Mouse (Mus musculus) midbrain, embryonic 16.5 days (tissue): ENCODE measurements around the gene Unc93a2. TPM values are rescaled to one million over a fixed set of nuclear protein-coding genes. Genes with fewer than 3 reads are reported as not detected.
"Not testable (repeated sequence)": the region's sequence is repeated elsewhere in the genome, so short reads cannot be mapped to it uniquely, and the experiment has no call there.

Source experiments
- ATAC-seq: fragments of 200-750 bp; cut with Nextera tagmentation; 2 replicates; pipeline ENCODE4 v1.8.0; 2017; ENCODE audit warnings: moderate TSS enrichment
- H3K27ac ChIP-seq: fragments of 300-500 bp; sonication (generic); 2 replicates; pipeline ENCODE4 v1.5.1; 2014; ENCODE audit warnings: mild to moderate bottlenecking, low read length, mixed read lengths
- H3K27me3 ChIP-seq: fragments of 300-500 bp; sonication (generic); 2 replicates; pipeline ENCODE4 v1.6.1; 2014; ENCODE audit warnings: low read depth, low read length, mixed read lengths; ENCODE audit not compliant: control insufficient read depth, insufficient read depth
- H3K36me3 ChIP-seq: fragments of 300-500 bp; sonication (generic); 2 replicates; pipeline ENCODE4 v1.6.1; 2014; ENCODE audit warnings: mild to moderate bottlenecking, low read length, moderate library complexity, mixed read lengths; ENCODE audit not compliant: control insufficient read depth, insufficient read depth
- H3K4me1 ChIP-seq: fragments of 300-500 bp; sonication (generic); 2 replicates; pipeline ENCODE4 v1.6.1; 2014; ENCODE audit warnings: mild to moderate bottlenecking, low read length, mixed read lengths; ENCODE audit not compliant: control insufficient read depth, insufficient read depth
- H3K4me2 ChIP-seq: fragments of 300-500 bp; sonication (generic); 2 replicates; pipeline ENCODE4 v1.6.1; 2014; ENCODE audit warnings: mild to moderate bottlenecking, low read length, mixed read lengths
- H3K4me3 ChIP-seq: fragments of 300-500 bp; sonication (generic); 2 replicates; pipeline ENCODE4 v1.5.1; 2014; ENCODE audit warnings: low read depth, mild to moderate bottlenecking, low read length, moderate library complexity, mixed read lengths
- H3K9ac ChIP-seq: fragments of 300-500 bp; sonication (generic); 2 replicates; pipeline ENCODE4 v1.6.1; 2014; ENCODE audit warnings: low read depth, low read length, mixed read lengths
- H3K9me3 ChIP-seq: fragments of 300-500 bp; sonication (generic); replicated peaks from 2 replicates; pipeline ENCODE4 v1.6.1; 2014; ENCODE audit warnings: mild to moderate bottlenecking, low read length, mixed read lengths; ENCODE audit not compliant: control insufficient read depth, poor library complexity, severe bottlenecking
- WGBS: fragments of 180-500 bp; shearing (Covaris S2); extraction: QIAGEN DNeasy Blood & Tissue Kit; methylation state at CpG from one replicate; pipeline ENCODE4 v1.1.7; 2014; 5-methylcytosine and 5-hydroxymethylcytosine counted together
- polyA plus RNA-seq: library from polyadenylated mRNA; unstranded; fragments of >200 nt; fragmentation: Nextera tagmentation; extraction: Ambion mirVana; gene quantifications from 2 replicates; pipeline ENCODE4 v1.2.1, GENCODE M21; 2015

Gene Unc93a2
- polyA plus RNA-seq, 1 experiment from 2014 or later, result not detected

DNA sequence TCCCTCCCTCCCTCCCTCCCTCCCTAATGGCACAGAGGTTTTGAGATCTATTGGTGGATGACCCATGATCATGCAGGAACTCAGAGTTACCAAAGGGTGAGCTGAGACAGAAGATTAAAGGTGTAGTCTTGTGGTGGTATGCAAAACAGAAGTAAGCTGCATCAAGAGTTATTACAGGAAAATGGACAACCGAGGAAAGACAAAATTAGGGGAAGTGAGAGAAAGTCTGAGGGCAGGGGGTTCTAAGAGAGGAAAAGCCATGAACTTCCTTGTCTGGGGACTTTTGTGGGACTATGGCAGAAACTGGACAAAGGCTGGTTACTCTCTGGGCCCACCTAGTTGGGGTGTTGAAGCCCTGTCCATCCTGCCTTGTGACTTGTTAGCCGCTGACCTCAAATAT lies 11.0 kb upstream of the Unc93a2 start:
- H3K9ac ChIP-seq, H3K4me3 ChIP-seq, ATAC-seq, H3K4me1 ChIP-seq, H3K4me2 ChIP-seq, H3K27me3 ChIP-seq, H3K27ac ChIP-seq, H3K36me3 ChIP-seq, H3K9me3 ChIP-seq: not testable (repeated sequence)
- WGBS, result no CpG with 5 or more reads among the region's 2 CpGs

DNA sequence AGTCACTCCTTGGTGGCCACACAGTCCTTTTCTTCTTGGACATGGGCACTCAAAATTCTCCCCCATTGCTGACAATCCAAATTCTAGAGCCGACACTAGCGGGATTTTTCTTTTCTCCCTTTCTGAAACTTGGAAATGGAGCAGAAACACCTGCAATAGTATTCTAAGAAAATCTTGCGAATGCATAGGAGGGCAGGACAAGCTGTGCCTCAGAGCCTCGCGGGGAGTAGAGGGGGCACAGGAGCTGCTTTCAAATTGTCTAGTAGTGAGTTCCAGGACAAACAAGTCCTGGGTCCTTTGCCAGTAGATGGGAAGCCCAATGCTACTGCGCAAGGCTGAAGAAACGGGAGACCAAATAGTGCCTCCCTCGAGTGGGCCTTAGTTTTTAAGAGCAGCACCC lies 10.4 kb upstream of the Unc93a2 start:
- WGBS, result 96% methylated on average over 6 of the region's 8 CpGs
- H3K9ac ChIP-seq, H3K4me1 ChIP-seq, H3K36me3 ChIP-seq, H3K27me3 ChIP-seq, ATAC-seq, H3K27ac ChIP-seq, H3K9me3 ChIP-seq, H3K4me3 ChIP-seq, H3K4me2 ChIP-seq: not testable (repeated sequence)

DNA sequence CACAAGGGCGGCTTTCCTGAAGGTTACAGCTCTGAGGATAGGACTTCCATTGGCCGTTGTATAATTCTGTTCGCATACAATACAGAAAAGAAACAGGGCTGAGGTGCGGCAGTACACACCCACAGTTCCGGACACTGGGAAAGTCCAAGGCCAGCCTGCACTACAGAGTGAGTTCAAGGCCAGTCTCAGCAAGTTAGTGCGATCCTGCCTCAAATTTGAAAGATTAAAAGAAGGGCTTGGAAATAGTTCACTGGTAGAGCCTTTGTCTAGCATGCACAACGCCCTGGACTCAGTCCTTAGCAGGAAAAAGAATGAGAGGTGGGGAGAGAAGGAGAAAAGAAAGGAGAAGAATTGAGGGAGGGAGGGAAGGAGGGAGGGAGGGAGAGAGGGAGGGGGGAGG lies 9.9 kb upstream of the Unc93a2 start:
- not testable (repeated sequence) for H3K4me1 ChIP-seq, H3K27me3 ChIP-seq, H3K4me2 ChIP-seq, H3K4me3 ChIP-seq, ATAC-seq, H3K9ac ChIP-seq, H3K27ac ChIP-seq, H3K36me3 ChIP-seq, H3K9me3 ChIP-seq
- 85% methylated on average over 7 of the region's 7 CpGs for WGBS

GRCm38 (mm10) chr17:7389898-7390297 lies 4.6 kb upstream of the Unc93a2 start:
- H3K27ac ChIP-seq, H3K4me2 ChIP-seq, H3K9me3 ChIP-seq, H3K27me3 ChIP-seq, ATAC-seq, H3K4me1 ChIP-seq, H3K36me3 ChIP-seq, H3K9ac ChIP-seq, H3K4me3 ChIP-seq: not testable (repeated sequence)
- WGBS, result 76% methylated on average over 7 of the region's 7 CpGs

GRCm38 (mm10) chr17:7388958-7389356 lies 3.7 kb upstream of the Unc93a2 start:
- not testable (repeated sequence) for H3K4me1 ChIP-seq, H3K4me2 ChIP-seq, H3K9ac ChIP-seq, H3K4me3 ChIP-seq, H3K36me3 ChIP-seq, H3K27ac ChIP-seq, H3K27me3 ChIP-seq, H3K9me3 ChIP-seq, ATAC-seq
- WGBS, result 64% methylated on average over 6 of the region's 8 CpGs

- H3K36me3 ChIP-seq, H3K4me1 ChIP-seq, ATAC-seq, H3K4me2 ChIP-seq, H3K27ac ChIP-seq, H3K27me3 ChIP-seq, H3K4me3 ChIP-seq, H3K9ac ChIP-seq, H3K9me3 ChIP-seq: not testable (repeated sequence)
- no CpG with 5 or more reads among the region's 2 CpGs for WGBS
These were observed 3.2 kb upstream of the Unc93a2 start for GRCm38 (mm10) chr17:7388341-7388957.

DNA sequence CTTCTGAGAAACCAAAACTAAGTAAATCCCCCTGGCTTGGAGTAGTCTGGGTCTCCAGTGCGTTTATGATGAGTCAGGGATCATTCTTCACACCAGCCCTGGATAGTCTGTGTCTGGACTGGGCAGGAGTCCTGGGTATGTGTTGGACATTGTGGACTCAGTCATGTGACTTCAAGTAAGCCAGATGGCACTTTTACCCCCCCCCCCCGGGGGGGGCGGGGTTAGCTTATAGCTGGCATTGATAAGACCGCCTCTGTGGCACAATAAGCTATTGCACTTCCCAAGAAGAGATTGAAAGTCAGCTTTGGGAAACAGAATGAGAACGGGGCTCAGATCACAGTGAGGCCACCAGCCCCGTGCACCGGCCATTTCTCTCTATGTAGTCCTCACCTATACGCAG lies 752 bp upstream of the Unc93a2 start:
- not testable (repeated sequence) for H3K27me3 ChIP-seq, H3K9ac ChIP-seq, H3K4me2 ChIP-seq, H3K9me3 ChIP-seq, H3K4me3 ChIP-seq, H3K27ac ChIP-seq, H3K36me3 ChIP-seq, ATAC-seq, H3K4me1 ChIP-seq
- 65% methylated on average over 8 of the region's 8 CpGs for WGBS

GRCm38 (mm10) chr17:7383167-7384143 lies 1.8 kb downstream of the Unc93a2 start:
- 79% methylated on average over 10 of the region's 13 CpGs for WGBS
- not testable (repeated sequence) for H3K9ac ChIP-seq, H3K36me3 ChIP-seq, H3K4me2 ChIP-seq, H3K27me3 ChIP-seq, H3K4me1 ChIP-seq, H3K4me3 ChIP-seq, H3K27ac ChIP-seq, H3K9me3 ChIP-seq, ATAC-seq

- not testable (repeated sequence) for H3K9me3 ChIP-seq, H3K36me3 ChIP-seq, H3K4me1 ChIP-seq, H3K27me3 ChIP-seq, H3K9ac ChIP-seq, ATAC-seq, H3K4me3 ChIP-seq, H3K27ac ChIP-seq, H3K4me2 ChIP-seq
- 76% methylated on average over 1 of the region's 3 CpGs for WGBS
These were observed 2.6 kb downstream of the Unc93a2 start for GRCm38 (mm10) chr17:7382711-7383110.
